Mouse (Mus musculus) lung, postnatal 0 days (tissue): ENCODE measurements at regions not wholly inside any gene's neighbourhood (a gene's known extent, or its start where the extent isn't known, plus 50 kb on each side); places are given as distances from the start of the nearest gene placed in this dataset.
"Not testable (repeated sequence)": the region's sequence is repeated elsewhere in the genome, so short reads cannot be mapped to it uniquely, and the experiment has no call there.

ENCODE experiments used
- ATAC-seq: fragments of 200-750 bp; cut with Nextera tagmentation; 2 replicates; pipeline ENCODE4 v1.8.0; 2017; ENCODE audit warnings: moderate library complexity
- DNase-seq: peaks from one replicate; pipeline ENCODE4 v3.0.0-alpha.2; 2016; ENCODE audit warnings: low spot score
- H3K27ac ChIP-seq: fragments of 300-500 bp; sonication (generic); 2 replicates; pipeline ENCODE4 v1.5.1; 2014; ENCODE audit warnings: antibody characterized with exemption, mild to moderate bottlenecking, low read length, mixed read lengths
- H3K27me3 ChIP-seq: fragments of 300-500 bp; sonication (generic); replicated peaks from 2 replicates; pipeline ENCODE4 v1.6.1; 2014; ENCODE audit warnings: low read length, mixed read lengths; ENCODE audit not compliant: insufficient read depth
- H3K36me3 ChIP-seq: fragments of 300-500 bp; sonication (generic); 2 replicates; pipeline ENCODE4 v1.6.1; 2014; ENCODE audit warnings: low read length, mixed read lengths; ENCODE audit not compliant: insufficient read depth
- H3K4me1 ChIP-seq: fragments of 300-500 bp; sonication (generic); 2 replicates; pipeline ENCODE4 v1.6.1; 2014; ENCODE audit warnings: antibody characterized with exemption, low read depth, low read length, mixed read lengths; ENCODE audit not compliant: insufficient read depth
- H3K4me2 ChIP-seq: fragments of 300-500 bp; sonication (generic); replicated peaks from 2 replicates; pipeline ENCODE4 v1.6.1; 2014; ENCODE audit warnings: low read depth, mild to moderate bottlenecking, low read length, moderate library complexity, mixed read lengths
- H3K4me3 ChIP-seq: fragments of 300-500 bp; sonication (generic); 2 replicates; pipeline ENCODE4 v1.5.1; 2014; ENCODE audit warnings: low read depth, low read length
- H3K9ac ChIP-seq: fragments of 300-500 bp; sonication (generic); replicated peaks from 2 replicates; pipeline ENCODE4 v1.6.1; 2014; ENCODE audit warnings: low read depth, mild to moderate bottlenecking
- H3K9me3 ChIP-seq: fragments of 300-500 bp; sonication (generic); 2 replicates; pipeline ENCODE4 v1.6.1; 2016; ENCODE audit warnings: low read length, mixed read lengths
- CTCF ChIP-seq: IDR thresholded peaks from 2 replicates; pipeline ENCODE4 v1.5.1; 2016; ENCODE audit warnings: antibody characterized with exemption, mild to moderate bottlenecking
- EP300 ChIP-seq: IDR thresholded peaks from 2 replicates; pipeline ENCODE4 v1.6.1; 2016; ENCODE audit warnings: antibody characterized with exemption, mild to moderate bottlenecking, control low read depth
- WGBS: fragments of 180-500 bp; shearing (Covaris S2); extraction: QIAGEN DNeasy Blood & Tissue Kit; methylation state at CpG from one replicate; pipeline ENCODE4 v1.1.7; 2014; 5-methylcytosine and 5-hydroxymethylcytosine counted together

- TF ChIP-seq CTCF (no peak), EP300 (no peak)
- Histone ChIP-seq H3K4me2 (no peak overlapping the region), H3K27me3 (no peaks in the 10 kb centered on the region), H3K4me3 (no peak overlapping the region), H3K27ac (no peak overlapping the region), H3K36me3 (no peaks in the 10 kb centered on the region), H3K9ac (no peak overlapping the region), H3K4me1 (no peaks in the 10 kb centered on the region), H3K9me3 (no peaks in the 10 kb centered on the region)
- no peak for DNase-seq
- WGBS = 61% methylated on average over 10 of the region's 10 CpGs
- no peak for ATAC-seq
These were observed 193.8 kb upstream of the Gm17728 start for GRCm38 (mm10) chr17:9227872-9228575.

GRCm38 (mm10) chr17:9235141-9235571 lies 186.7 kb upstream of the Gm17728 start:
- Histone ChIP-seq H3K27ac (no peak overlapping the region), H3K27me3 (no peaks in the 10 kb centered on the region), H3K4me1 (no peaks in the 10 kb centered on the region), H3K36me3 (no peaks in the 10 kb centered on the region), H3K4me3 (no peak overlapping the region), H3K4me2 (no peak overlapping the region), H3K9ac (no peak overlapping the region), H3K9me3 (no peaks in the 10 kb centered on the region)
- WGBS = 57% methylated on average over 6 of the region's 6 CpGs
- DNase-seq = no peak
- TF ChIP-seq CTCF (no peak), EP300 (no peak)
- no peak for ATAC-seq

- 35% methylated on average over 5 of the region's 5 CpGs for WGBS
- no peak for DNase-seq
- TF ChIP-seq CTCF = no peak
- no peak for TF ChIP-seq EP300
These were observed 163.2 kb upstream of the Gm17728 start for GRCm38 (mm10) chr17:9258646-9259170.

GRCm38 (mm10) chr17:9268776-9269175 lies 153.1 kb upstream of the Gm17728 start:
- Histone ChIP-seq H3K4me2 (no peak overlapping the region), H3K27me3 (no peaks in the 10 kb centered on the region), H3K9me3 (no peaks in the 10 kb centered on the region), H3K36me3 (no peaks in the 10 kb centered on the region), H3K4me1 (no peaks in the 10 kb centered on the region), H3K9ac (no peak overlapping the region), H3K27ac (no peak overlapping the region), H3K4me3 (no peak overlapping the region)
- TF ChIP-seq EP300 (no peak), CTCF (no peak)
- WGBS = 64% methylated on average over 3 of the region's 3 CpGs
- DNase-seq (no peak), ATAC-seq (no peak)

More at GRCm38 (mm10) chr17:9258646-9259170, 163.2 kb upstream of the Gm17728 start:
- Histone ChIP-seq H3K27me3 (no peaks in the 10 kb centered on the region), H3K9ac (no peak overlapping the region), H3K4me1 (no peaks in the 10 kb centered on the region), H3K4me3 (no peak overlapping the region), H3K36me3 (no peaks in the 10 kb centered on the region), H3K4me2 (no peak overlapping the region), H3K9me3 (no peaks in the 10 kb centered on the region), H3K27ac (no peak overlapping the region)
- no peak for ATAC-seq

- not testable (repeated sequence) for H3K4me1 ChIP-seq, H3K4me3 ChIP-seq, ATAC-seq, H3K9ac ChIP-seq, H3K4me2 ChIP-seq, H3K9me3 ChIP-seq, H3K27ac ChIP-seq, H3K27me3 ChIP-seq, DNase-seq, H3K36me3 ChIP-seq
- 63% methylated on average over 3 of the region's 3 CpGs for WGBS
These were observed 143.8 kb upstream of the Gm17728 start for GRCm38 (mm10) chr17:9278046-9278445.

GRCm38 (mm10) chr17:9279481-9279880 lies 142.4 kb upstream of the Gm17728 start:
- H3K27me3 ChIP-seq = no peaks in the 10 kb centered on the region
- DNase-seq = no peak
- H3K4me1 ChIP-seq = no peaks in the 10 kb centered on the region
- no peak for ATAC-seq
- H3K4me3 ChIP-seq = no peak overlapping the region
- no peaks in the 10 kb centered on the region for H3K36me3 ChIP-seq
- no peak overlapping the region for H3K27ac ChIP-seq
- TF ChIP-seq CTCF (no peak), EP300 (no peak)
- H3K9ac ChIP-seq = no peak overlapping the region
- no peak overlapping the region for H3K4me2 ChIP-seq
- WGBS = 79% methylated on average over 7 of the region's 7 CpGs
- H3K9me3 ChIP-seq = no peaks in the 10 kb centered on the region
